Mouse (Mus musculus): Measurements from ENCODE around the gene Vegfa. TPM values are rescaled to one million over a fixed set of nuclear protein-coding genes. Genes with fewer than 3 reads are reported as not detected.

Gene Vegfa
- polyA plus RNA-seq, 1 experiment from 2014 or later, result 5.1 TPM

DNA sequence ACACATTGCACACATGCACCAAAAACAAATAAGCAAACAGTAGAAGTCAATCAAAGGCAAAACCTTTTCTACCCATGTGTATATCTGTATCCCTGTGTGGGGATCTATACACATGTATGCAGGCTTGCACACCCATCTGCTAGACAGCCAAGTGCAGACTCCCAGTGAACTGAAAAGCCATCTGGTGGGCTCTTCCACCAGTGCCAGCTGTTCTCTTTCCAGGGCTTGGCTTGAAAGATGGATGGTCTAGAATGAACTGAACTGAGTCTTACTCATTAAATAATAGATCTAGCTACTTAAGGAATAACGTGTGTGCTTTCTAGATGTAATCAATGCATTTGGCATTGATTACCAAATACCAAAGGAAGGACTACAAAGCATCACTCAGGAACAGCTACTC is 50.3 kb downstream of the Vegfa start:
- no peak overlapping the region for H3K4me3 ChIP-seq
- no peak overlapping the region for H3K27ac ChIP-seq
- WGBS, result 51% methylated on average over 1 of the region's 1 CpGs
- H3K4me1 ChIP-seq, result peaks cover 14% of the 10 kb centered on the region
- no peaks in the 10 kb centered on the region for H3K9me3 ChIP-seq
- H3K36me3 ChIP-seq, result no peaks in the 10 kb centered on the region
- H3K9ac ChIP-seq, result no peak overlapping the region
- no peak overlapping the region for H3K4me2 ChIP-seq
- no peak for ATAC-seq (ENCODE audit: borderline replicate concordance, extremely low read depth, low FRiP score, low TSS enrichment)
- no peaks in the 10 kb centered on the region for H3K27me3 ChIP-seq

DNA sequence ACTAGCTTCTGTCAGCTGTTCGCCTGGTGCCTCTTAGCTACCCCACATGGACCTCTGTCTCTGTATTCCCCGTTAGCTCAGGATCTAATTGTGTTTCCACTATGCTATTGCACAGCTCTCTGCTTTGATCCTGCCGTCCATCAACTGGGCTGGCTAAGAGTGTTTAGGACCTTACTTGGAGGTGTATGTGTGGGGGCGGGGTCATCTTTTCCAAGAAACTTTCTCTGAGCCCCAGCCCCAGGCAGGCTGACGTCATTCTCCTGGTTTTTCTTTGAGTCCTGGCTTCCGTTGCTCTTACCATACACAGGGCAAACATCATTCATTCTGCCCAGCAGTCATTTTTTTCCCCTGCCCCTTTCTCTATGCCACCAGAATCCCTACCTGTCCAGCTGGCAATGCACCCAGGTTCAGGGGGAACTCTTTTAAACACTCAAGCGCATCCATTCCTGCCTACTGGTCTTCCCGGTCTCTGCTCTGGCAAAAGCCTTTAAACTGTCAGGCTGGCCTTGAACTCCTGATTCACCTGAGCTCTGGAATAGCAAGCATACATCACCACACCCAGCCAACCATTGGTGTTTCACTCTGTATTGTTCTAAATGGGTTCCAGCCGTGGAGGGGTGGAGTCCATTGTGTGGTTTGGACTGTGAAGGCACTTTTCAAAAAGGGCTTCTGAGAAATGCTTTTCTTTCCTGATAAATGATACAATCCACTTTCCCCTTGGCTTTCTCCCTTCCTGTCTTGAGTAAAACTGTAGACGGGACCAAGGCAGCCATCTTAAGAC is 53.0 kb downstream of the Vegfa start:
- Histone ChIP-seq H3K27me3 (no peaks in the 10 kb centered on the region), H3K36me3 (no peaks in the 10 kb centered on the region), H3K4me2 (no peak overlapping the region), H3K4me3 (no peak overlapping the region), H3K4me1 (peaks cover 21% of the 10 kb centered on the region), H3K9ac (no peak overlapping the region), H3K9me3 (no peaks in the 10 kb centered on the region), H3K27ac (no peak overlapping the region)
- WGBS, result 67% methylated on average over 10 of the region's 10 CpGs
- no peak for ATAC-seq (ENCODE audit: borderline replicate concordance, extremely low read depth, low FRiP score, low TSS enrichment)

DNA sequence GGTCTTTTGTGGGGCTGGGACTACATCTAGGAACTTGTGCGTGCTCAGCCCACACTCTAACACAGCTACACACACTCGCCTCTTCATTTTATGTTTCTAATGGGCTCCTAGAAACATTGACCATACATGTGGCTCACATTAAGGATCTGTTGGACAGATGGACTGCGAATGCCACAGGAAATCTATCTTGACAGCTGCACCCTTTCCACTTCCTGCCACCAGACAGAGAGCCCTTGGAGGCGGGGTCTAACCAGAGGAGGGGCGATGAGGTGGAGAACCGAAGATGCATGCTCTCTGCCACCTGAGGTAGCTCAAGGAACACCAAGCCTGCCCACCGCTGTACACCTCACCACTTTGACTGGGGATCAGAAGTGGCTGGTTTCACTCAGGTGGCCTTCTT is 57.7 kb downstream of the Vegfa start:
- H3K9ac ChIP-seq, result no peak overlapping the region
- no peaks in the 10 kb centered on the region for H3K9me3 ChIP-seq
- 40% methylated on average over 7 of the region's 7 CpGs for WGBS
- no peak overlapping the region for H3K4me2 ChIP-seq
- no peak overlapping the region for H3K4me3 ChIP-seq
- H3K36me3 ChIP-seq, result no peaks in the 10 kb centered on the region
- peak; percentile 58; the same call in 1 of the 2 replicates for ATAC-seq (ENCODE audit: borderline replicate concordance, extremely low read depth, low FRiP score, low TSS enrichment)
- no peaks in the 10 kb centered on the region for H3K27me3 ChIP-seq
- H3K4me1 ChIP-seq, result peaks cover 63% of the 10 kb centered on the region
- peak overlapping the region; percentile 88 for H3K27ac ChIP-seq

DNA sequence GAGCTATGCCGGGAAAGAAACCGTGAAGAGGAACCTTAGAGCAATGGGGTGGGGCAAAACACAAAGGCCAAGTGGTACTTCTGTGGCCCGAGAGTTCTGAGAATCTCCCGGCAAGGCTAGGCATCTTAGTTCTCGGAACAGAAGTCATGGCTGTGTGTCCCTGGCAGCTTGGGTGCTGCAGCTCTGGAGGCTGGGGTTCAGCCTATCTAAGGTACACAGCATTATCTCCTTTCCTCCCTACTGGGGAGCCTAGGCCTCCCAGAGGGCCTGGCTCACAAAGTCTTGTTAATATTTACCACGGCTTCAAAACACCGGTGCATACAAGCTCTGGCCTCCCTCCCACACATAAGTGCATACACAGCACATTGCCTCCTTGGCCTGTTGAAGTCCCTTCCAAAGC is 59.0 kb downstream of the Vegfa start:
- no peaks in the 10 kb centered on the region for H3K27me3 ChIP-seq
- H3K4me1 ChIP-seq, result peaks cover 58% of the 10 kb centered on the region
- H3K4me2 ChIP-seq, result no peak overlapping the region
- H3K4me3 ChIP-seq, result no peak overlapping the region
- H3K36me3 ChIP-seq, result no peaks in the 10 kb centered on the region
- no peak for ATAC-seq (ENCODE audit: borderline replicate concordance, extremely low read depth, low FRiP score, low TSS enrichment)
- no peak overlapping the region for H3K9ac ChIP-seq
- no peaks in the 10 kb centered on the region for H3K9me3 ChIP-seq
- WGBS, result 52% methylated on average over 7 of the region's 7 CpGs
- H3K27ac ChIP-seq, result peak overlapping the region; percentile 88

DNA sequence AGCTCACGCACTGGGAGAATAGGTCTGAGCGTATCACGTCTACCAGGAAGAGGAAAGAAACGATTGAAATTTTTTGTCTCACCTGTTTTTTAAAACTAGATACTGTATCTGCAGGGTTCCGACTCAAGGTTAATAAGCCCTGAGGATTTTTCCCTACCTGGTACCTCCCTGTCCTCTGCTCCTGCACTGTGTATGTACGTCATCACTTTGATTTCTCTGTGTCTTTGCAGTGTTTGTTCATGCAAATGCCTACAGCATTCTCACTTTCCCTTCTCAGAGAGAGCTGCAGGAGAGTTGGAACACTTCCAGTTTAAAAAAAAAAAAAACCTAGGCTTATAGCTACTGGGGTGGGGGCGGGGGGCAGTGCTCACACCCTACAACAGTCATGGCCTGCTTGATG is 59.8 kb downstream of the Vegfa start:
- H3K4me3 ChIP-seq, result no peak overlapping the region
- 53% methylated on average over 7 of the region's 7 CpGs for WGBS
- no peaks in the 10 kb centered on the region for H3K27me3 ChIP-seq
- H3K9ac ChIP-seq, result no peak overlapping the region
- peak overlapping the region; percentile 1; the same call in 1 of the 2 replicates for H3K4me2 ChIP-seq
- ATAC-seq (ENCODE audit: borderline replicate concordance, extremely low read depth, low FRiP score, low TSS enrichment), result no peak
- H3K4me1 ChIP-seq, result peaks cover 50% of the 10 kb centered on the region
- H3K9me3 ChIP-seq, result no peaks in the 10 kb centered on the region
- H3K36me3 ChIP-seq, result no peaks in the 10 kb centered on the region
- H3K27ac ChIP-seq, result peak overlapping the region; percentile 88

DNA sequence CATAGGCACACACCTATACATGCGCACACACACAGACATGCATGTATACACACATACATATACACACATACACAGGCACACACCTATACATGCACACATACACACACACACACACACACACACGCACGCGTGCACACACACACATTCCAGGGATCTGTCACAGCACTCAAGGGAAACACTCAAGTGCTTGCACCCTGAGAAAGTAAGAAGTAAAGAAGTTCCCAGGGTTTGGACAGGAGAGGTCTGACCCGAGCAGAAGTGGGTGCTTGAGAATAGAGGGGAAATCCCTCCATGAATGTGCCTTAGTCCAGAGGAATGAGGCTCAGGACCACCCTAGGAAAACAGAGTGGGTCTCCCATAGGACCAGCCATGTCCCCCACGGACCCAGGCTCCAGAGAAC is 60.4 kb downstream of the Vegfa start:
- Histone ChIP-seq H3K4me3 (no peak overlapping the region), H3K4me2 (peak overlapping the region; percentile 1; the same call in 1 of the 2 replicates), H3K9me3 (no peaks in the 10 kb centered on the region), H3K4me1 (peaks cover 49% of the 10 kb centered on the region), H3K9ac (no peak overlapping the region), H3K27me3 (no peaks in the 10 kb centered on the region), H3K36me3 (no peaks in the 10 kb centered on the region), H3K27ac (peak overlapping the region; percentile 88)
- ATAC-seq (ENCODE audit: borderline replicate concordance, extremely low read depth, low FRiP score, low TSS enrichment), result no peak
- WGBS, result 72% methylated on average over 6 of the region's 6 CpGs

DNA sequence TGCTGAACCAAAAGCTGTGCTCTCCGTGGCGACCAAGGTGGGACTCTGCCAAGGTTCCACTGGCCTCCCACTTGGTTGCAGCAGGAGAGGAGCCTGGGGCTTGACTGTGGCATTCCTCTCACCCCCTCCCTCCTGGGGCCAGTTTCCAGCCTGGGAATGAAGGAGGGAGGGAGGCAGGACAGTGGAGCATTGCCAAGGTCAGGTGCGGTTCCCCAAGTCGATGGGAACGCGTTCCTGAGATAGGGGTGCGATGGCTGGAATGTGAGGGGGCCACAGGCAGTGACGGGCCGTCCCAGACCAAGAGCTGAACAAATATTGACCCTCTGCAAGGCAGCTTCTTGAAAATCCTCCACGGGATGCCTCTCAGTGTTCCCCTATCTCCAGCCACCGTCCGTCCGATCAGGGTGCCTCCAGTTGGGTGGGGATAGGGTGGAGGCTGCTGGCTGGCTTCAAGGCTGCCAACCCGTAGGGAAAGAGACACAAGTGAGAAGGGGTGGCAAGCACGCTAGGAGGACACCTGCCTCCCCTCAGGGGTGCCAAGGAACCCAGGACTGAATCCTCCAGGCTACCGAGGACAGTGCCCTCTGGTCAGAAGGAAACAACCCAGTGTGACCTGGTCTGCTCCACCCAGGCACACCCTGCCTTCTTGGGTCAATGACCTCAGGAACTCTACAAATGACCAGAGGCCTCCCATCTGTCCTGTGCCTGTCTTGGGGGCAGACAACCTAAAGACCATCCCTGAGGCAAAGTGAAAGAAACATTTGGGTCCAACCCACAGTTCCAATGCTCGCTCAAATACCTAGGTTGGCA is 61.2 kb downstream of the Vegfa start:
- H3K4me2 ChIP-seq, result 0 out of 2 replicates have a peak overlapping the region, but pooled peaks have one; percentile 1
- H3K4me3 ChIP-seq, result no peak overlapping the region
- peak overlapping the region; percentile 88 for H3K27ac ChIP-seq
- ATAC-seq (ENCODE audit: borderline replicate concordance, extremely low read depth, low FRiP score, low TSS enrichment), result peak; percentile 35
- no peak overlapping the region for H3K9ac ChIP-seq
- no peaks in the 10 kb centered on the region for H3K9me3 ChIP-seq
- H3K27me3 ChIP-seq, result no peaks in the 10 kb centered on the region
- H3K36me3 ChIP-seq, result no peaks in the 10 kb centered on the region
- peaks cover 49% of the 10 kb centered on the region for H3K4me1 ChIP-seq
- WGBS, result 60% methylated on average over 17 of the region's 17 CpGs

DNA sequence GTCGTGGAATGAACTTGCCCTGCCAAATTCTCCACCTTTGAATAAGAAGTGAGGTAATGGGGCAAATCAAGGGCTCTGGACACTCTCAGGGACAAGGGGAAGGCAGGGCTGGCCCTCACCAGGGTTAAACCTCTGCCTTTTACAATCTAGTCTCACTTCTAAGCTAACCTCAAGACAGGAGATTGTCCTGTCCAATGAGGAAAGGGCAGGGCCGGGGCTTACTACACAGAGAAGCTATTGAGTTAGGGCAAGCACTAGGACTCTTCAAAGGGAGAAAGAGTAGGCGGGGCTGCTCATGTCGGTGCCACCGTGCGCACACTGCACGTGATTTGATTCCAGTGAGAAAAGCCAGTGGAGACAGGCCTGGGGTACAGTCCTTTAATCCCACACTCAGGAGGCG is 62.6 kb downstream of the Vegfa start:
- peak overlapping the region; percentile 88 for H3K27ac ChIP-seq
- WGBS, result 50% methylated on average over 8 of the region's 8 CpGs

DNA sequence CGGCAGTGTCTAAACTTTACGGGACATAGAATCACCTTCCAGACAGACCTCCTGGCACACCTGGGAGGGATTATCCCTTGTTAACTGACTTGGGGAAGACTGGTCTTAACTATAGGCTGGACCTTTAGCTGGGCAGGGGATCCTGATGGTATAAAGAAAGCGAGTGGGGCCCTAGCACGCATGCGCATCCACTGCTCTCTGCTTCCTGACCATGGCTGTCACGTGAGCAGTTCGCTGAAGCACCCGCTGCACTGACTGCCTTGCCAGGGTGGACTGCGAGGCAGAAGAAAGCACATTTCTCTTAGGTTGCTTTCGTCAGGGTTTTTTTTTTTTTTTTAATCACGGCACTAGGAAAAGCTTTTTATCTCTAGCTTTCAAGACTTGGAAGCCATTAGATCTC is 63.8 kb downstream of the Vegfa start:
- Histone ChIP-seq H3K9ac (no peak overlapping the region), H3K4me2 (no peak overlapping the region), H3K36me3 (no peaks in the 10 kb centered on the region), H3K4me1 (peaks cover 57% of the 10 kb centered on the region), H3K27me3 (no peaks in the 10 kb centered on the region), H3K9me3 (no peaks in the 10 kb centered on the region), H3K4me3 (no peak overlapping the region), H3K27ac (0 out of 2 replicates have a peak overlapping the region, but pooled peaks have one; percentile 5)
- WGBS, result 75% methylated on average over 11 of the region's 11 CpGs
- ATAC-seq (ENCODE audit: borderline replicate concordance, extremely low read depth, low FRiP score, low TSS enrichment), result no peak

More for the DNA sequence above, 62.6 kb downstream of the Vegfa start:
- H3K36me3 ChIP-seq, result no peaks in the 10 kb centered on the region
- no peaks in the 10 kb centered on the region for H3K27me3 ChIP-seq
- H3K9me3 ChIP-seq, result no peaks in the 10 kb centered on the region
- no peak overlapping the region for H3K4me2 ChIP-seq
- peak; percentile 33; the same call in 1 of the 2 replicates for ATAC-seq (ENCODE audit: borderline replicate concordance, extremely low read depth, low FRiP score, low TSS enrichment)
- no peak overlapping the region for H3K4me3 ChIP-seq
- H3K4me1 ChIP-seq, result peaks cover 56% of the 10 kb centered on the region
- no peak overlapping the region for H3K9ac ChIP-seq

Other genes with a start within 250 kb of the Vegfa start
- gene Mrps18a, start 78.6 kb upstream of the Vegfa start, polyA plus RNA-seq (2015; fragmentation: Nextera tagmentation; extraction: Ambion mirVana), result 143 TPM in 2 replicates
- gene Rsph9, start 111.8 kb upstream of the Vegfa start, polyA plus RNA-seq (2015; fragmentation: Nextera tagmentation; extraction: Ambion mirVana), result 17.0 and 19.4 TPM in 2 replicates
- 50.3 and 51.8 TPM in 2 replicates for gene Mad2l1bp, start 121.2 kb upstream of the Vegfa start, polyA plus RNA-seq (2015; fragmentation: Nextera tagmentation; extraction: Ambion mirVana)
- 40.5 and 50.9 TPM in 2 replicates for gene Gtpbp2, start 128.7 kb upstream of the Vegfa start, polyA plus RNA-seq (2015; fragmentation: Nextera tagmentation; extraction: Ambion mirVana)
- 21.4 and 21.9 TPM in 2 replicates for gene Polh, start 170.3 kb upstream of the Vegfa start, polyA plus RNA-seq (2015; fragmentation: Nextera tagmentation; extraction: Ambion mirVana)
- gene Xpo5, start 170.4 kb upstream of the Vegfa start, polyA plus RNA-seq (2015; fragmentation: Nextera tagmentation; extraction: Ambion mirVana), result 34.6 and 35.5 TPM in 2 replicates
- gene Polr1c, start 215.7 kb upstream of the Vegfa start, polyA plus RNA-seq (2015; fragmentation: Nextera tagmentation; extraction: Ambion mirVana), result 84.6 and 92.4 TPM in 2 replicates
- 102 and 118 TPM in 2 replicates for gene Yipf3, start 215.7 kb upstream of the Vegfa start, polyA plus RNA-seq (2015; fragmentation: Nextera tagmentation; extraction: Ambion mirVana)
- 0.66 and 0.79 TPM in 2 replicates for gene Lrrc73, start 221.2 kb upstream of the Vegfa start, polyA plus RNA-seq (2015; fragmentation: Nextera tagmentation; extraction: Ambion mirVana)